Mouse (Mus musculus): ENCODE measurements around the gene Opn4. TPM values are rescaled to one million over a fixed set of nuclear protein-coding genes. Genes with fewer than 3 reads are reported as not detected.

Gene Opn4
- polyA plus RNA-seq, 2 experiments from 2014 or later = not detected

GRCm38 (mm10) chr14:34590743-34591675, 8.9 kb downstream of the Opn4 start:
- no peak for ATAC-seq

- ATAC-seq = no peak
Measured at GRCm38 (mm10) chr14:34590017-34590570, 9.8 kb downstream of the Opn4 start.

GRCm38 (mm10) chr14:34589185-34589713, 10.7 kb downstream of the Opn4 start:
- no peak for ATAC-seq

GRCm38 (mm10) chr14:34588498-34588897, 11.4 kb downstream of the Opn4 start, which contains the start of gene Ldb3:
Gene Ldb3, minus strand, starts transcription at chr14:34588682.
- ATAC-seq = no peak

GRCm38 (mm10) chr14:34588005-34588404, 11.9 kb downstream of the Opn4 start:
- ATAC-seq = no peak

GRCm38 (mm10) chr14:34586871-34587270, 13.1 kb downstream of the Opn4 start:
- no peak for ATAC-seq

GRCm38 (mm10) chr14:34585358-34586105, 14.4 kb downstream of the Opn4 start:
- ATAC-seq = no peak

- no peak for ATAC-seq
Measured at GRCm38 (mm10) chr14:34582740-34583427, 17.1 kb downstream of the Opn4 start.

- no peak for ATAC-seq
Measured at GRCm38 (mm10) chr14:34576858-34577257, 23.1 kb downstream of the Opn4 start.

- ATAC-seq = no peak
Measured at GRCm38 (mm10) chr14:34574068-34574467, 25.9 kb downstream of the Opn4 start.

- no peak for ATAC-seq
Measured at GRCm38 (mm10) chr14:34573348-34573913, 26.5 kb downstream of the Opn4 start.

- no peak for ATAC-seq
Measured at GRCm38 (mm10) chr14:34571610-34572387, 28.1 kb downstream of the Opn4 start.

GRCm38 (mm10) chr14:34570903-34571302, 29.0 kb downstream of the Opn4 start:
- ATAC-seq = no peak

- peak; percentile 49 for ATAC-seq
Measured at GRCm38 (mm10) chr14:34570294-34570693, 29.6 kb downstream of the Opn4 start.

- ATAC-seq = no peak
Measured at GRCm38 (mm10) chr14:34569534-34570194, 30.3 kb downstream of the Opn4 start.

- no peak for ATAC-seq
Measured at GRCm38 (mm10) chr14:34568626-34569025, 31.3 kb downstream of the Opn4 start.

- no peak for ATAC-seq
Measured at GRCm38 (mm10) chr14:34567697-34568096, 32.2 kb downstream of the Opn4 start.

- no peak for ATAC-seq
Measured at GRCm38 (mm10) chr14:34566530-34566929, 33.4 kb downstream of the Opn4 start.

GRCm38 (mm10) chr14:34565711-34566110, 34.2 kb downstream of the Opn4 start:
- no peak for ATAC-seq

GRCm38 (mm10) chr14:34564646-34565045, 35.3 kb downstream of the Opn4 start:
- no peak for ATAC-seq

- ATAC-seq = no peak
Measured at GRCm38 (mm10) chr14:34562393-34562792, 37.5 kb downstream of the Opn4 start.

All from activated CD4-positive, CD25-positive, alpha-beta regulatory T cell, adult 4 months (primary cell).